Mouse (Mus musculus): ENCODE data around the gene Baz2b. TPM values are rescaled to one million over a fixed set of nuclear protein-coding genes. Genes with fewer than 3 reads are reported as not detected.

Baz2b gene
- polyA plus RNA-seq, 1 experiment from 2014 or later = 108 TPM

DNA sequence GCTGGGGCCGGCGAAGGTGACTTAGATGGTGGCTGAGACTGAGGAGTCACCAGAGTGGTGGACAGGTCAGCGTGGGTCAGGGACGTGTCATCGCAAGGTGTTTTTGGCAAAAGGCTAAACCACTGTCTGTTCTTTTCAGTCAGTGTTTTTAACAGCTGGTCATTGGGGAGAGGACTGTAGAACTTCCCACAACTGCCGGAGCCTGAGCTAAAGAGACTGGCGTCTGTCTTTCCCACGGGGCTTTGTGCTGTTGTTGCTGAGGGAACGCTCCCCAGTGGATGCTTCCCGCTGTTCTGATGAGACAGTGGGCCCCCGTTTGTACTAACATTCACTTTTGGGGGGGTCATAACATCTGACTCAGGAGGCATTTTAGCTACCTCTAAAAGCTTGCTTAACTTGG is 296.0 kb downstream of the Baz2b start:
- ATAC-seq (ENCODE audit: low FRiP score) = no peak
- no peak for DNase-seq (ENCODE audit: low spot score)
- H3K27ac ChIP-seq (ENCODE audit: low read depth, low read length) = no peak overlapping the region
- H3K4me3 ChIP-seq (ENCODE audit: low read depth, low read length) = no peak overlapping the region
- WGBS = 83% methylated on average over 11 of the region's 11 CpGs
- H3K9ac ChIP-seq (ENCODE audit: low read depth, low read length) = no peak overlapping the region
- no peaks in the 10 kb centered on the region for H3K27me3 ChIP-seq (ENCODE audit: control insufficient read depth, insufficient read depth, low read length)
- H3K36me3 ChIP-seq (ENCODE audit: control insufficient read depth, insufficient read depth, low read length) = 0 out of 2 replicates have a peak, but pooled peaks cover 3% of the 10 kb centered on the region
- no peaks in the 10 kb centered on the region for H3K9me3 ChIP-seq (ENCODE audit: control insufficient read depth, low read length)
- H3K4me2 ChIP-seq (replicated peaks; ENCODE audit: low read depth, low read length) = no peak overlapping the region
- no peaks in the 10 kb centered on the region for H3K4me1 ChIP-seq (replicated peaks; ENCODE audit: control insufficient read depth, insufficient read depth, low read length)

DNA sequence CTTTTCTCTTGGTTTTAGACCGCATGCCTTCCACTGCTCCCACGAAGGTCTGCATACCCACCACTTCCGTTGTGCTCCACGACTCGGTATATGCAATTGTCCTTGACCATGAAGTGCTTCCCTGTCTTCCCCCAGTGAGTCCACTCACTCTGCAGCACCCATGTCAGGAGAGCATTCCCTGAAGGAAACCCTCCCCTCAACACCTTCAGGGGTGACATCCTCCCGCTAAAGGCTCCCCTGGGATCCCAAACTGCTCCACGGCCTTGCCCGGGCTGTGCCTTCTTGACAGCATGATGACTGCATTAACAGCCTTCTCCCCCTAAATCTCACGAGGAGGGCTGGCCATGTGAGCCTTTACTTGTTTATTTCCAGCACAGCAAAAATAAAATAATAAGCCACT is 301.6 kb downstream of the Baz2b start:
- no peak overlapping the region for H3K27ac ChIP-seq (ENCODE audit: low read depth, low read length)
- no peaks in the 10 kb centered on the region for H3K9me3 ChIP-seq (ENCODE audit: control insufficient read depth, low read length)
- H3K9ac ChIP-seq (ENCODE audit: low read depth, low read length) = no peak overlapping the region
- H3K36me3 ChIP-seq (ENCODE audit: control insufficient read depth, insufficient read depth, low read length) = 0 out of 2 replicates have a peak, but pooled peaks cover 2% of the 10 kb centered on the region
- WGBS = 91% methylated on average over 9 of the region's 9 CpGs
- DNase-seq (ENCODE audit: low spot score) = no peak
- H3K4me1 ChIP-seq (replicated peaks; ENCODE audit: control insufficient read depth, insufficient read depth, low read length) = no peaks in the 10 kb centered on the region
- H3K4me3 ChIP-seq (ENCODE audit: low read depth, low read length) = no peak overlapping the region
- H3K27me3 ChIP-seq (ENCODE audit: control insufficient read depth, insufficient read depth, low read length) = no peaks in the 10 kb centered on the region
- H3K4me2 ChIP-seq (replicated peaks; ENCODE audit: low read depth, low read length) = no peak overlapping the region
- no peak for ATAC-seq (ENCODE audit: low FRiP score)

DNA sequence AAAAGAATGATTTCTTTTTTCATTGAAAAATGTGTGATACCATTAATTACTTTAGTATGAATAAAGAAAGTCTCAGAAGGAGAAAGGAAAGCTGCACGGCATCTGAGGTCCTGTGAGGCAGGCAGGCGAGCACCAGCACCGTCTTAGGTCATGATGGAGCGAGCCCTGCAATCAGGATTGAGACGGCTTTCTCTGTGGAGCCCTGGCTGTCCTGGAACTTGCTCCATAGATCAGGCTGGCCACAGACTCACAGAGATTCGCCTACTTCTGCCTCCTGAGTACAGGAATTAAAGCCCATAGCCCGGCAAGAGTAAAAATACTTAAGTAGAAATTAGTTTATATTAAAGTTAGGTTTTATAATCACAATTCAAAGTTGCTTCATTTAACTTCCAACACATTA is 305.6 kb downstream of the Baz2b start:
- no peaks in the 10 kb centered on the region for H3K27me3 ChIP-seq (ENCODE audit: control insufficient read depth, insufficient read depth, low read length)
- ATAC-seq (ENCODE audit: low FRiP score) (no peak), DNase-seq (ENCODE audit: low spot score) (no peak)
- no peaks in the 10 kb centered on the region for H3K9me3 ChIP-seq (ENCODE audit: control insufficient read depth, low read length)
- H3K4me3 ChIP-seq (ENCODE audit: low read depth, low read length) = no peak overlapping the region
- H3K9ac ChIP-seq (ENCODE audit: low read depth, low read length) = no peak overlapping the region
- H3K27ac ChIP-seq (ENCODE audit: low read depth, low read length) = no peak overlapping the region
- peaks cover 5% of the 10 kb centered on the region; the same call in 1 of the 2 replicates for H3K36me3 ChIP-seq (ENCODE audit: control insufficient read depth, insufficient read depth, low read length)
- H3K4me1 ChIP-seq (replicated peaks; ENCODE audit: control insufficient read depth, insufficient read depth, low read length) = no peaks in the 10 kb centered on the region
- H3K4me2 ChIP-seq (replicated peaks; ENCODE audit: low read depth, low read length) = no peak overlapping the region
- WGBS = 85% methylated on average over 7 of the region's 7 CpGs

DNA sequence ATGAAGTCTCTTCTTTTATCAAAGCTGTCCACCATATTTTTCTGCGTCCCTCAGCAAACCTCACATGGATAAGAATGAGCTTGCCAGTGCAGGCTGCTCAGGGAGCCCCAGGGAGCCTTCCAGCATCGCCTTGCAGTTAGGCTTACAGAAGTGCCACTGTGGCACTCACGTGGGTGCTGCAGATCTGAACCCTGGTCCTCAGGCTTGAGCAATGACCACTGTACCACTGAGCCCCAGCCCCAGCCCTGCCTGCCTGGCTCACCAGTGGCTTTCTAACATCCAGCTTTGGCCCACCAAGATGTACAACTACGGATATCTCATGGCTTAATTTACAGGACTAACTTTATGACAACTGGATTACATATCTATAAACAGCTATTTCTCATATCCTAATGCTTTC is 311.0 kb downstream of the Baz2b start:
- H3K27ac ChIP-seq (ENCODE audit: low read depth, low read length) = no peak overlapping the region
- H3K4me3 ChIP-seq (ENCODE audit: low read depth, low read length) = no peak overlapping the region
- 78% methylated on average over 4 of the region's 4 CpGs for WGBS
- H3K36me3 ChIP-seq (ENCODE audit: control insufficient read depth, insufficient read depth, low read length) = peaks cover 3% of the 10 kb centered on the region; the same call in 1 of the 2 replicates
- no peaks in the 10 kb centered on the region for H3K27me3 ChIP-seq (ENCODE audit: control insufficient read depth, insufficient read depth, low read length)
- no peak overlapping the region for H3K9ac ChIP-seq (ENCODE audit: low read depth, low read length)
- H3K4me1 ChIP-seq (replicated peaks; ENCODE audit: control insufficient read depth, insufficient read depth, low read length) = no peaks in the 10 kb centered on the region
- H3K9me3 ChIP-seq (ENCODE audit: control insufficient read depth, low read length) = no peaks in the 10 kb centered on the region
- DNase-seq (ENCODE audit: low spot score) (no peak), ATAC-seq (ENCODE audit: low FRiP score) (no peak)
- no peak overlapping the region for H3K4me2 ChIP-seq (replicated peaks; ENCODE audit: low read depth, low read length)

DNA sequence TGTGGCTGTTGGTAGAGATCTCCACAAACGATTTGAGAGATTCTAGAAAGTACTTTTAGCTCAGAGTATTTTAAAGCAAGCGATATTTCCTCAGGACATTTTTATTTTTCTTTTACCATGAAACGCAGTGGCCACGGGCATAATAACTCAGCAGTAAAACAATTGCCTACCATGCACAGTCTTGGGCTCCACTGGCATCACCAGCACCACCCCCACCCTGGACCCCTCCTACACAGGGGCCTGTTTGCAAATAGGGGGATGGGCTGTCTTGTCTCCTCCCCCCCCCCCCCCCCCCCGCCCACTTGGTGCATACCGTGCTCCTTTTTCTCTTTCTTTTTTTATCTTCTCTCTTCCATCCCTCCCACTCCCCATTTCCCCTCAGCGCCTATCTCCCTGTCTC is 311.5 kb downstream of the Baz2b start:
- Histone ChIP-seq H3K9ac (ENCODE audit: low read depth, low read length) (no peak overlapping the region), H3K4me2 (replicated peaks; ENCODE audit: low read depth, low read length) (no peak overlapping the region), H3K4me3 (ENCODE audit: low read depth, low read length) (no peak overlapping the region), H3K36me3 (ENCODE audit: control insufficient read depth, insufficient read depth, low read length) (peaks cover 3% of the 10 kb centered on the region; the same call in 1 of the 2 replicates), H3K27ac (ENCODE audit: low read depth, low read length) (no peak overlapping the region), H3K4me1 (replicated peaks; ENCODE audit: control insufficient read depth, insufficient read depth, low read length) (no peaks in the 10 kb centered on the region), H3K27me3 (ENCODE audit: control insufficient read depth, insufficient read depth, low read length) (no peaks in the 10 kb centered on the region), H3K9me3 (ENCODE audit: control insufficient read depth, low read length) (no peaks in the 10 kb centered on the region)
- no peak for DNase-seq (ENCODE audit: low spot score)
- no peak for ATAC-seq (ENCODE audit: low FRiP score)
- 93% methylated on average over 5 of the region's 7 CpGs for WGBS

DNA sequence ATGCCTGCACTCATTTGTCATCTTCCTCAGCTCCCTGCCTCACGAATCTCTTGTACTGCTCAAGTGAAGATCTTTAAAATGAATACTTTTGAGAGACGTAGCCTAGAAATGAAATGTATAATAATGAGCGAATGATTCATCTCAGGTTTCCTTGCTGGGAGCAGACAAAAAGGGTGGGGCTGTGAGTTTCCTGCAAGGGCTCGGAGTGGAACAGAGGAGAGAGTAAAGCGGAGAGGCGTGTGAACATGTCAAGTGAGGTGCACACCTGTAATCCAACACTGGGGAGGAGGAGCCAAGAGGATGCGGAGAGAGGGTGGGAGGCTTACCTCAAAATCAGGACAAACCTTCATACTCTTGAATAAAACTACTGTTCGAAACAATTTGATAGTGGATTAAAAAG is 312.8 kb downstream of the Baz2b start:
- H3K4me2 ChIP-seq (replicated peaks; ENCODE audit: low read depth, low read length) = no peak overlapping the region
- no peak overlapping the region for H3K4me3 ChIP-seq (ENCODE audit: low read depth, low read length)
- H3K36me3 ChIP-seq (ENCODE audit: control insufficient read depth, insufficient read depth, low read length) = peaks cover 3% of the 10 kb centered on the region; the same call in 1 of the 2 replicates
- no peak overlapping the region for H3K9ac ChIP-seq (ENCODE audit: low read depth, low read length)
- H3K27me3 ChIP-seq (ENCODE audit: control insufficient read depth, insufficient read depth, low read length) = no peaks in the 10 kb centered on the region
- DNase-seq (ENCODE audit: low spot score) (no peak), ATAC-seq (ENCODE audit: low FRiP score) (no peak)
- no peaks in the 10 kb centered on the region for H3K4me1 ChIP-seq (replicated peaks; ENCODE audit: control insufficient read depth, insufficient read depth, low read length)
- no peaks in the 10 kb centered on the region for H3K9me3 ChIP-seq (ENCODE audit: control insufficient read depth, low read length)
- no peak overlapping the region for H3K27ac ChIP-seq (ENCODE audit: low read depth, low read length)
- 82% methylated on average over 8 of the region's 8 CpGs for WGBS

DNA sequence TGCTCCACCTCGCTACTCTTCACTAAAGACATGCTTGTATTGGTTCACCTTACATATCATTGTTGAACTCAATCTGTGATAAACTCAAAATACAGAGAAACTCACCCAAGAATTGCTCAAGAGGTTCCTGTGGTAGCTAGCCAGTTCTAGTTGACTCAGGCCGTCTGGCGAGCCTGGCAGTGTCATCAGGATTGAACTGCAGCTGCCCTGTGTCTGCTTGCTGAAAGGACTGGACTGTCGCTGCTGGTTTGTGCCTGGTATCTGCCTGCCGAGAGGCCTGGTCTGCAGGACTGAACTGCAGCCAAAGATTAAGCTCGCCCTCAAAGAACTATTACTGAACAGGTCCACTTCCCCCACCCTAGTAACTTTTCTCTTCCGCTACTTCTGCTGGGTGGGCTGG is 313.2 kb downstream of the Baz2b start:
- Histone ChIP-seq H3K9me3 (ENCODE audit: control insufficient read depth, low read length) (no peaks in the 10 kb centered on the region), H3K4me2 (replicated peaks; ENCODE audit: low read depth, low read length) (no peak overlapping the region), H3K36me3 (ENCODE audit: control insufficient read depth, insufficient read depth, low read length) (peaks cover 3% of the 10 kb centered on the region; the same call in 1 of the 2 replicates), H3K4me3 (ENCODE audit: low read depth, low read length) (no peak overlapping the region), H3K27ac (ENCODE audit: low read depth, low read length) (no peak overlapping the region), H3K4me1 (replicated peaks; ENCODE audit: control insufficient read depth, insufficient read depth, low read length) (no peaks in the 10 kb centered on the region), H3K27me3 (ENCODE audit: control insufficient read depth, insufficient read depth, low read length) (no peaks in the 10 kb centered on the region), H3K9ac (ENCODE audit: low read depth, low read length) (no peak overlapping the region)
- DNase-seq (ENCODE audit: low spot score) (no peak), ATAC-seq (ENCODE audit: low FRiP score) (no peak)
- WGBS = 84% methylated on average over 7 of the region's 7 CpGs

DNA sequence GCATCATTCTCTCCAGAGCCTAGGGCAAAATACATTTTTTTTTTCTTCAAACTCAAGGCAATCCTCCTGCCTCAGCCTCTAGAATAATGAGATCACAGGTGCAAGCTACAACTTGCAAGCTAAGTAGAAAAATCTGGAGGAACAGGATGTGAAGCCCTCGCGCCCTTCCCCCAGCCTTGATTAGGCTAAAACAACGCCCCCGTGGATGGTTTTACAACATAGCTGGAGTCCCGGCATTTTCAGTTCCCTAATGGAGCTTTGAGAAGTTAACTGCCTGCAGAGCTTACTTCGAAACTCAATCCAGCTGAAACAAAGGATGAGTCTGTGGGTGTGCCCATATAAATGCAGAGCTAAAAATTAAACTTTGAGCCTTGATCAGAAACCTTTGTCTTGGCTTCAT is 319.9 kb downstream of the Baz2b start:
- H3K27me3 ChIP-seq (ENCODE audit: control insufficient read depth, insufficient read depth, low read length) = no peaks in the 10 kb centered on the region
- ATAC-seq (ENCODE audit: low FRiP score) = no peak
- no peaks in the 10 kb centered on the region for H3K9me3 ChIP-seq (ENCODE audit: control insufficient read depth, low read length)
- H3K4me1 ChIP-seq (replicated peaks; ENCODE audit: control insufficient read depth, insufficient read depth, low read length) = no peaks in the 10 kb centered on the region
- no peak overlapping the region for H3K9ac ChIP-seq (ENCODE audit: low read depth, low read length)
- 92% methylated on average over 6 of the region's 6 CpGs for WGBS
- H3K36me3 ChIP-seq (ENCODE audit: control insufficient read depth, insufficient read depth, low read length) = no peaks in the 10 kb centered on the region
- no peak overlapping the region for H3K27ac ChIP-seq (ENCODE audit: low read depth, low read length)
- H3K4me2 ChIP-seq (replicated peaks; ENCODE audit: low read depth, low read length) = no peak overlapping the region
- H3K4me3 ChIP-seq (ENCODE audit: low read depth, low read length) = no peak overlapping the region
- no peak for DNase-seq (ENCODE audit: low spot score)

DNA sequence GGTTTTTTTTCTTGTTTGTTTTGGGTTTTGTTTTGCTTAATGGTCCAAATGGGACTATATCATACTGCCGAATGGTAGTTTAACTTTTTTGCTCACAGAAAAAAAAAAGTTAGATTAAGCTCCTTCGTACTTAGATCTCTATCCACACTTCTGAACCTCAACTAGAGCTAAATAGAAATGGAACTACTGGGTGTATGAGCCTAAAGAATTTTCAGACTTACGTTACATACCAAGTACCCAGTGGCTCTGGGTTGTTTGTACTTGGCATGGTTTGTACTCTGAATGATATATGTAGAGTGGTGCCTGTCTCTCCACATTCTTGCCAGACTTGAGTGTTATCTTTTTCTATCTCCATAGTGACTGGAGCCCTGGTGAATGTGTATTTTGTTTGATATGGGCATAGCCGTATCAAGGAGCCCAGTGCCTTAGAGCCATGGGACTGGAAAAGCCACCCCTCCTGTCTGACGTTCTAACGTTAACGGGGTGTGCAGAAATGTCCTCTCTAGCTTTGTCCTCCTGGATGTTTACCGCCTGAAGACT is 326.8 kb downstream of the Baz2b start:
- Histone ChIP-seq H3K27ac (ENCODE audit: low read depth, low read length) (no peak overlapping the region), H3K9me3 (ENCODE audit: control insufficient read depth, low read length) (no peaks in the 10 kb centered on the region), H3K4me3 (ENCODE audit: low read depth, low read length) (peak overlapping the region; percentile 55), H3K9ac (ENCODE audit: low read depth, low read length) (no peak overlapping the region), H3K4me1 (replicated peaks; ENCODE audit: control insufficient read depth, insufficient read depth, low read length) (no peaks in the 10 kb centered on the region), H3K27me3 (ENCODE audit: control insufficient read depth, insufficient read depth, low read length) (no peaks in the 10 kb centered on the region), H3K4me2 (replicated peaks; ENCODE audit: low read depth, low read length) (peak overlapping the region; percentile 83), H3K36me3 (ENCODE audit: control insufficient read depth, insufficient read depth, low read length) (no peaks in the 10 kb centered on the region)
- DNase-seq (ENCODE audit: low spot score) (no peak), ATAC-seq (ENCODE audit: low FRiP score) (peak; percentile 26)
- 74% methylated on average over 8 of the region's 8 CpGs for WGBS
